Mouse (Mus musculus) embryo, embryonic 10.5 days (tissue): ENCODE measurements at regions not wholly inside any gene's neighbourhood (a gene's known extent, or its start where the extent isn't known, plus 50 kb on each side); places are given as distances from the start of the nearest gene placed in this dataset.
"Not testable (repeated sequence)": the region's sequence is repeated elsewhere in the genome, so short reads cannot be mapped to it uniquely, and the experiment has no call there.

ENCODE experiments used
- DNase-seq: peaks from one replicate; pipeline ENCODE4 v3.0.0-alpha.2; 2015; ENCODE audit warnings: low spot score

DNA sequence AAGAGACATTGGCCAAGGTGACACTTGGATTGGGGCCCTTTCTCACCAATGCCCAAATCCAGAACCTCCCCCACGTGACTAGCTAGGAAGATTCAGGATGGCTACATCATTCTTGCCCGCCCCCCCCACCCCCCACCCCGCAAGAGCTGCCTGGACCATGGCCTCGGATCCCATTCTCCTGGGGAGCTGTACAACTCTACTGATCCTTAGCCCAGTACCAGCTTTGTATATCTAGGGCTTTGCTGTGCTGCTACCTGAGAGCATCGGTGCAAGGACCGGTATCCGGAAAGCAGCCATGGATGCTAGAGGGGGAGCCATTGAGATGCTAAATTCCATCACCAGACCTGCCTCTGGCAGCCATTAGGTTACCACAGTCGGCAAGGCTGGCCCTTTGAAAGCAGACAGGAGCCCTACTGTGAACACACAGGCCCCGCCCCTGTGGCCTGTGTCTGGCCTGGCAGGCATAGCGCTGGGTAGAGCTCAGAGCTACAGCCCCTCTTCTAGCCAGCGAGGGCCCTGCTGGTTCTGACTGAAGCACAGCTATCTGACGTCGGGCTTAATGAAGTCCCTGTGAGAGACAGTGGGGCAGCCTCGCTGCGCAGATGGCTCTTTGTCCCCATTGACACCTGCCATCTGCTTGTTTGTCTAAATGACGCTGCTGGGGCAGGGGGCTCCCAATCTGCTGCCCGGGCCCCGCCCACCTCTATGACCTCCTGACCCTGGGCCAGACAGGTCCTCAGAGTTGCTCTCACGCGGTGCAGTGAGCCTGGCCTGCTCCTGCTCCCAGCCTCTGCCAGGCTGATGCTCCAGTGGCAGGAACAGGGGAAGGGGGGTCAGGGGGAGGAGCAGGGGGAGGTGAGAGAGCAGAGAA lies 128.9 kb downstream of the Dll1 start:
- DNase-seq: peak; percentile 92

DNA sequence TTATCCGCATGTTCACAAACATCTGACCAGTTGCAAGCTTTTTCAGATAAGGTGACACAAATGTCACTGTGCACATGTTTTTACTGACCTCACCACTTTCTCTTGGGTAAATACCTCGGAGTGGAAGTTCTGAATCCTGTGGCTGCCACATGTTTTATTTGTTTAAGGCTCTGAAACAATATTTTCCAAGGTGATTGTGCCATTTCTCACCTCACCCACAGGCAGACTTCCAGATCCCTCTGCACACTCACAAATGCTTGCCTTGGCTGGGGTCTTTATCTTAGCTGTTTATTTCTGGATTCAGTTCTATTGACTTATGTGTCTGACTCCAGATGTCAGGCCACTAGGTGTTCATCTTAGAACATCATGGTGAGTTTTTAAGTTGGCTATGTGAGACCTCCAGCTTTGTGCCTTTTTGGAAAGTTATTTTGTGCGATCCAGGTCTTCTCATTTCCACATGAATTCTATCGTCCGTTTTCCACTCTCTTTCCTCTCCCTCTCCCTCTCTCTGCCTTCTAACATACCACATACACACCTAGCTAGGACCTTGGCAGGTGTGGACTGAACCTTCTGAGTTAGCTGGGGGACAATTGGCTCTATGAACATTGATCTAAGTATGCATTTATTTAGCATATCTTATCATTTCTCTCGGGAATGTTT lies 133.6 kb downstream of the Dll1 start:
- no peak for DNase-seq

DNA sequence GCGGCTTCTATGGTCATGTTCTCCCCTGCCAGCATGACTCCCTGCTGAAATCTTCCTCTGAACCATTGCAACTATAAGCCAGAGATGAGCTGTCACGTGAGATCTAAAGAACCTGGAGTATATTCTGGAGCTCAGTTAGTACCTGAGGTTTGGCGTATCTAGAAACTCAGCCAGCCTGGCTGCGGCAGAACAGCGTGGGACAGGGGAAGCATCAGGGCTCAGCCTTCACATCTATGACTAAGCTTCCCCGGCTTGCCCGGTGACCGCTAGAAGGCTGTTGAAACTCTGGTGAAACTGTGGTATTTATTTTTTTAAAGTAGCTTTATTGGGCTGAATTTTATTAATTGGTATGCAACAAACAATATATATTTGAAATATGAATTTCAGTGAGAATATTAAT lies 134.3 kb downstream of the Dll1 start:
- no peak for DNase-seq

DNA sequence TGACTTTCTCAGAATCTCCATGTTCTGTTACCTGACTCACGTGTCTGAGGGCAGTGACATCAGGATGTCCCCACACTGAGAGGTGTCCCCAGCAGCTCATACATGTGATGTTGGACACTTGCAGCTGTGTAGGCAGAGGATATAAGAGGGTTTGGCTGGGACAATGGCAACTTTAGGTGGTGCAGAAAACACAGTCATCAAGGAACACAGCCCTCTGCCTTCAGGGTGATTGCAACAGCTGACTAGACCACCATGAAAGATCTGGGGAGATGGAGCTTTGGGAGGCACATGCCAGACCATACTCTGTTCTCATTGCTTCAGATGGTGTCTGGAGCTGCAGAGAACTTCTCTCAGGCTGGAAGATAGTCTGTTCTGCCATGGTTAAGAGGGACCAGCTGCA lies 135.2 kb downstream of the Dll1 start:
- DNase-seq: no peak

DNA sequence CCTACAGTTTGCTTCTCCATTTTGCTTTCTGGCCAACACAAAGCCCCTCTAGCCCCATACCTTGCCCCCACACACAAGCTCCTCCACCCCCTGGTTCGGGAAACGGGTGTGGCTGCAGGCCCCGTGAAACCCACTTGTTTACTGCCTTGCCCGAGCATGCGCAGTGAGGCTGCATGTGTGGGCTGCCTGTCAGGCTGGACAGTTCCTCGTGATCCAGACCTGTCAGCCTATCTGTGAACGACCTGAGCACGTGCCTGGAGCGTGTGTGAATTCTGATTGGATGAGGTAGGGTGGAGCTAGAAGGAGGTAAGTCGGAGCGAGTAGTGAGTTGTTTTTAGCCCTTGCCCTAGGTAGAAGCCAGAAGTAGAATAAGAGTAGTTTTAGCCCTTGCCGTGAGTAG lies 136.0 kb downstream of the Dll1 start:
- DNase-seq: not testable (repeated sequence)

DNA sequence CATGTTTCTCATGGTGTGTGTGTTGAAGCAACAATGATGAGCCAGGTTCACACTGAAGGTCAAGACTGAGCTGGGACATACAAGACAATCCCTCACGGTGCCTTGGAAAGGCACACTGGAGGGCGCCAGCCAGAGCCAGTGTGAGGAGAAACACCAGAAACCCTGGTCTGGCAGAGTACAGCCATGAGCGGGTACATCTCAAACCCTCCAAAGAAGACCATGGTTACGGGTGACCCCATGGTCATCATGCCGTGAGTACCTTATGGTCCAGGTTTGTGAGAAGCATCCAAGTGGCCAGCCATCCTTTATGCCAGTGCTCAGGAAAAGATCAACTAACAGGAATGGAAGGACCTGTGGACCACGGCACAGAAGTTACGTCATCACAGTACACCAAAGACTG lies 136.7 kb downstream of the Dll1 start:
- DNase-seq: no peak

DNA sequence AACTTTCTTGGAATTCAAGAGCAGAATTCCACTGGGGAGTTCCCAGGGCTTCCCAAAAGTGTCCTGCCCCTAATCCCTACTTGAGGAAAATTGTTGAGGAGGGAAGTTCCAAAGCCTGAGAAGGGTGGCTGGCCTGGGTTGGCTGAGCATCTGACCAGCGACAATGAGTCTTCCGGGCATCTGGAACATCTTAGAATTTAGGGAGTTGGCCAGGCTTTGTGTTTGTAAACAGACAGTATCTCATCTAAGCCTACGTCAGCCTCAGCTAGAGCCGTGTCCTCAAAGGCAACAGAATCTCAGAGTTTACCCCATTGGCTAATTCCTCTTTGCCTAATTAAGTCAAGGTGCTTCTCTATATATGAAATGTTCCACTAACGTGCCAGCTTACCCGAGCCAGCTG lies 141.6 kb downstream of the Dll1 start:
- DNase-seq: no peak

DNA sequence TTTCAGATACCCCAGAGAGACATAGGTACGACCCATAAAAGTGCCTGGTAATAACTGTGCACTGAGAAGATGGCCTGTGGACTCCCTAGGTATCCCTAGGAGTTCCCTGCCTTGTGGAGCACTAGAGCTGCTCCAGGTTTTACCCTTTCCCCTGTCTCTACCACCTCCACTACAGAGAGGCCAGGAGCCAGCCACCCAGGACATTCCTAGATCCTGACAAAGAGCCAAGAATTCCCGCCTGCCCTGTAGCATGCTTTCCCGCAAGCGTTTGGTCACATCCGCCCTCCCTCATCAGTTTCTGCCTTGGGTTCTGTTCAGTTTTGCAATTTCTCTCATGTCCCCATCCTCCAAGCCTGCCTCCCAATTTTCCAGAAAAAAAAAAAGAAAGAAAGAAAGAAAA lies 145.5 kb downstream of the Dll1 start:
- DNase-seq: no peak

DNA sequence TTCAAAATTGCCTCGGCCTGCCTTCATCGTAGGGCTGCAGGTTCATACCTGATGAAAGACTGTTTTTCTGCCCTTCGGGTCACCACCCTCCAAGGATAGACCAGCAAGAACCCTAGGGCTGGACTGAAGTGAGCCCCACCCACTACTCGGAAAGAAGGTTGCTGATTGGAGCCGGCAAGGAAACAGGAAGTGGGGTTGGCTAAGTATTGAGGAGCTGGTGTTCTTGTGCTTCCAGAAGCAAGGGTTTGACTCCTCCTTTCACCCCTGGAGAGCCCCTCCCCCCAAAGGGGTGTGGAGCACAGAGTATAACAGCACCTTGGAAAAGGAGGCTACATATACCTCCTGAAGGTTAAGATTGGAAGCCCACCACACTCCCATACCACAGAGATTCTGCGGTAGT lies 147.5 kb downstream of the Dll1 start:
- DNase-seq: no peak

DNA sequence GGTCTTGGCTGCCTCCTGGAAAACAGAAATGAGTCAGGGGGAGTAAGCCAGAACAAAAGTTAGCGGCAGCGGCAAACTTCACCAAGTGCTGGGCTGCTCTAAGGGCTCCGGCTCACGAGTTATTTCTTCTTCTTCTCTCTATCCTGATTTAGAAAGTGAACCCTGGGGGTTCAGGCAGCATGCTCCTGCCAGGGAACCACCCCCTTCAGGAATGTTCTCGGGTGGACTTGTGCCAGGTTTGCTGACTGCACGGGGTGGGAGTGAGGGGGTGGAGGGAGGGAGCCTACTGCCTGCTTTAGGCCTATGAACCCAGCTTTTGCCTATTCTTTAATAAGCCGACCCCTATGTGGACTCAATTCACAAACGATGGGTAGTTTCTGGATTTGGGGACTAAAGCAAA lies 148.6 kb downstream of the Dll1 start:
- no peak for DNase-seq

DNA sequence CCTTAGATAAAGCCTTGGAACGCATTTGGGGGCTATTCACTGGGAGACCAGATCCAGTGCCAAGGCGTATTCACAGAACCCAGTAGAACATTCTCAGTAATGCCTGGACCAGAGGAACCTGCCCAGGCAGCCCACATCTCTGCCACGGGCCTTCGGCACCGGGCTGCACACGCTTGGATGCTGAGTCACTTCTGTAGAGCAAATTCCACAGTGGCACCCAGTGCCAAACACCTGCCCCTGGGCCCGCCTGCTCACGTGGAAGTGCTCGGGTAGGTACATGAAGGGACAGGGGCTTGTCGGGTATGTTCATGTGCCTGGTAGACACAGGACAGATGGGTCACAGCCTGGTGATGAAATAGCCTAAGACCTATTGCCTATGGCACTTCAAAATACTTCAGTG lies 152.8 kb downstream of the Dll1 start:
- no peak for DNase-seq

DNA sequence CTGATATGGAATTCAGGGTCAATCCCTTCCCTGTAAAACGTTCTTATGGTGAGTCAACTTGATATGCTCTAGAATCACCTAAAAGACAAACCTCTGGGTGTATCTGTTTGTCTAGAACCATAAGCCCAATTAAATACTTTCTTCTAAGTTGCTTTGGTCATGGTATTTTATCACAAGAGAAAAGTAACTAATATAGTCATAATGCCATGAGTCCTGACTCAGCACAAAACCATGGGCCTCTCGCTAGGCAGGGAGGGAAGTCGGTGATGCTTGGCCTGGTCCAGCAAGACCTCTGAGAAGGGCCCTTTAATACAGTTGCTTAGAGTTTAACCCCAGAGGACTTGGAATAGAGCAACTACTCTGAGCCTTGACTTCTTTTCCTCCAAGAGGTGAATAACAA lies 153.7 kb downstream of the Dll1 start:
- DNase-seq: no peak

DNA sequence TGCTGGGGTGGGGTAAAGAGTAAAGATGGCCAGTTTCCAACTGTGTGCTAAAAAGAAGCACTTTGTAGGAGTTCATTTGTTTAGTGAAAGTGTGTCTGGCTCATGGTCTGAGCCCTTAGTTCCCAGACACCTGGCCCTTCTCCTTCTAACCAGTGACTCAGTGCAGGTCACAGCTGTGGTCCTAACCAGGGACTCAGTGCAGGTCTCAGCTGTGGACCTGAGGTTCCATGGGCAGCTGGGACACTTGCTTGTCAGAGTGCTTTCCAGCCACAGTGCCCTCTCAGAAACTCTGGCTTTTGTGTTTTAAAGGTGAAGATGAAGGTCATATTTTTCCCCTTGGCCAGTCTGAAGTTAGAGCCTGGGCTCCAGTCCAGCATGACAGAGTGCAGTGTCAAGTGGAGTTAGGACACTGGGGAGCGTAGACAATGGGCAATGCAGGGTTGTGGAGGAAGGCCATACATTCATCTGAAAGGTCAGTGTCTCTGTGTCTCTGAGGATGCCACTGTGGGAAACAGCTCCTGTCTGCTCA lies 162.5 kb downstream of the Dll1 start:
- DNase-seq: no peak

DNA sequence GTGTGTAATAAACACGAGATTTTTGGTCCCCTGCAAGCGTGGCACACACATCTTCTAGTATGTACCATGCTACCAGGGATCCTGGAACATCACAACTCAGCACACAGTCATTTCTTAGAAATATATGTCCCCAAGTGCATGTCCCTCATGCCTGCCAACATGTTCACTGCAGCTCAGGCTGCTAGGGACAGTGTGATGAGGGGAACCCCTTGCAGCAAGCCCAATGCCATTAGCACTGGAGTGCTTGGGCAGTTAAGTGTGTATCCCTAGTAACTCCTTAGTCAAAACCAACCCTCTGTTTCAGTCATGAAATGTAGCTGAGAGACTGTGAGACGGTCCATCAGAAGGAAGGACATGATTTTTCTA lies 167.5 kb upstream of the Gm3448 start:
- DNase-seq: no peak

DNA sequence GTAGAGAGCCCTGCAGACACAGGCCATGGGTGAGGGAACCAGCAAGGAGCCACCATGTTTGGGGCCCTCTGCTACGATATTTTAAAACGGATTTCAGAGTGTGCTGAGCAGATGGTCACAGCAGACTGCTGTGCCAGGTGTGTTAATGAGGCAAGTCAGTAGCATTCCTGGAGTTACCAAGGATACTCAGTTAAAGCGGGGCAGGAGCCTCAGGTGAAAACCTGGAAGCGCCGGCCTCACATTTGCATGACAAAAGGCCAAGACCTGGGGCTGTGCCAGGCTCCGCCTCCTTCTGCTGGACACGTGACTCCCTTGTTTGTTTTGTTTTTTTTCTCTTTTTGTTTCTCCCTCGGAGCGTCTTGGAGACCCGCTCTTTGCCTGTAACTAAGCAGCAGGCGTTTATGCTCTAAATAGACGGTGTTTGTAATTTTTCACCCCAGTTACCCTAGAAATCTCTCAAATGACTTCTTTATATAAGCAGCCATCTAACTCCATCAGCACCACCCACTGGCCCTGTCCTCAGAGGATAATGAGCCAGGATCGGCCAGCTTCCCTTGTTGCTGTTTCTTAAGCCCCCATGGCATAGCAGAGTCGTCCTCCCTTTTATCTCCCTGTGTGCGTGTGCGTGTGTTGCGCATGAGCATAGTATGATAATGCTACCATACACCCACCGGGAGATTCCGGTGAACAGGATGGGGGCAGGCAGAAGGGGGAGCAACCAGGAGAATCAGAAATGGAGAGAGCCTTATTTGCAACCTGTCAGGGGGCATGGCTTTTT lies 166.9 kb upstream of the Gm3448 start:
- DNase-seq: peak; percentile 81

DNA sequence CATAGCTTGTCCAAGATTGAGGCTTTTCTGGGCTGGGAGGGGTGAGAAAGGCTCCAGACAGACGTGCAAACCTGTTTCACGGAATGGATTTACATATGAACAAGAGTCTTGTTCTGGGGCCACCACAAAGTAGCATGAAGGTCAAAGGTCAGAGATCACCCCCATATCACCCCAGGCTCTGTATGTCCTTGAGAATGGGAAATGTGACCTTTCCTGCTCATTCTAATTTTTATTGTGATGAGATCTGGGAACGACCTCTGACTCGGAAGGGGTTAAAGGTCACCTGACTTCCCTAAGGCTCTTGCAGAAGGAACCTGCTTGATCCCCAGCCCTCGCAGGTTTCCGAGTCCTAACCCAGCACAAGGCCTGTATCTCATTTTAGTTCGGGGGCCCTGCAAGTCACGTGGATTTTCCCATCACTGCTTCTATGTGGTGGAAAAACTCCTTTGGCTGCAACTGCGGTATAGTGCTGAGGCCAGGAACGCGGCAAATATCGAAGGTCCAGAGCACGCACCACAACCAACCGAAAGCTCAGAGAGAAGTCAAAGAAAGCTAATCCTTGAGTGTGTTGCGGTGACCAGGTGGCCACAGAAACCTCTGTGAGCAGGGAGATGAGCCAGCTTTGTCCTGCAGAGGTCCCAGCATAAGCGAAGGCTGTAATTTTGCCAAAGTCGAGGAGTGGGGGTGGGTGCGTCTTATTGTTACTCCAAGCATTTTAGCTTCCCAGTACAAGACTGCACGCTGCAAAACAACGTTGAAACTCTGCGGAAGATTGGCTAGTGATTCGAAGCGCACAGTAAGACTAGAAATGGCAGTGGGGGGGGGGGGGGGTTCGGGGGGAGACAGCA lies 166.1 kb upstream of the Gm3448 start:
- DNase-seq: peak; percentile 63

DNA sequence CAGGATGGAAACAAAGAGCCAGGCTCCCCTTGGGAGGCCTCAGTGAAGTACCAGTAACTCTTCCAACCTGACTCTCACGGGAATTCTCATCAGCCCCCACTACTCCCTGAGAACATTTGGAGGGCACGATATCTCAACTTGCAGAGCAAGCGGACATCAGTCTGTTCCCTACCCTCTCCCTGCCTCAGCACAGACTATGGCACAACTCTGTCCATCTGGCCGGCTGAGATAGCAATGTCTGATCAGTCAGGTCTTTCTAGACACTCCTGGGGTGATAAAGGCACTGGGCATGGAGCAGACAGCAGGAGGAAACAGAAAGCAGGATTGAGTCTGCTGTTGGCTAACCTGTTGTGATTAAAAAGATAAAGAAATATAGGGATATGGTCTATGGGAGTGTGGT lies 164.5 kb upstream of the Gm3448 start:
- DNase-seq: no peak

DNA sequence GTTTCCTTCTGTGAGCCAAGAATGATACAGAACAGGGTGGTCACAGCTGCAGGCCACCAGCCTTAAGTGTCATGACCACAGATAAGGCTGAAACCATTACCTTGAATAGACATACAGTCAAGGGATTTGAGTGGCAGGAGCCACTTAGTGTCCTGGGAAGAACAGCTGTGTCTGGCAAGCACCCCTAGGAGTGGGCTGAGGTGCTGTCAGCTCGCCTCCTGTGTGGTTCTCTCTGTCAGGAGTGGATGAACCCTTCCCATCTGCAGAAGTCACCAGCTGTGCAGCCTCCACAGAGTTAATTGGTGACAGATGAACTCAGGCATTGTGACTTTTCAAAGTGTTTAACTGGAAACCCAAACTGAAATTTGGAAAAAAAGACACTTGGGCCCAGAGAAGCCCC lies 163.2 kb upstream of the Gm3448 start:
- no peak for DNase-seq

DNA sequence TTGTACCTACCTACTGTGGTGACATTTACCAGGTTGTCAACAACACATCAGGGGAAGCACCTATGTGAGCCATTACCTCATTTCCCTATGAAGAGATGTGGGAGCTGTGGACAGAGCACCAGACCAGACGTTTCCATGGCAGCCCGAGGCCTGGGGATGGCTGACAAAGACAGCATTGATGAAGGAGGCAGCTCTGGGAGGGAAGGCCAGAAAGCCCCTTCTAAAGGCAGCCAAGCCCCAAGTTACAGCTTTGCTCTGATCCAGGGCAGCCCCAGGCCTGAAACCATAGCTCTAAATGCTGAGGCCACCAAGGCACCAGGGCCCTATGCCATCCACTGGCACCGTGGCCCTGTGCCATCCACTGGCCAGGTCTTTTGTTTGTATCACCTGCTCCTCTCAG lies 157.9 kb upstream of the Gm3448 start:
- DNase-seq: no peak

DNA sequence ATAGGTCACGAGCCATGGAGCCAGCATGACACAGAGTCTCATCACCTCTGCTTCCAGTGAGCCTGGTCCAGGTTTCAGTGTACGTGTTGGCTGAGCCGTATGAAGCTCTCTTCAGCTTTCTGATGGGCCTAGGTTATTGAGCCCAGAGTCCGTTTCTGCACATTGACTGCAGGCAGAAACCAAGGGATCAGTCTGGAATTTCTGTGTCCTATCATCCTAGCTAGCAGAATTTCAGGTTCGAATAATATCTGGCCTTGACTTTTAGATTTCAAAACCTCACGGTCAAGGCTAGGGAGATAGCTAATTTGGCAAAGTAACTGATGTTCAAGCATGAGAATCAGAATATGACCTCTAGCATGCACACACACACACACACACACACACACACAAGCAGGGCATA lies 156.0 kb upstream of the Gm3448 start:
- no peak for DNase-seq

DNA sequence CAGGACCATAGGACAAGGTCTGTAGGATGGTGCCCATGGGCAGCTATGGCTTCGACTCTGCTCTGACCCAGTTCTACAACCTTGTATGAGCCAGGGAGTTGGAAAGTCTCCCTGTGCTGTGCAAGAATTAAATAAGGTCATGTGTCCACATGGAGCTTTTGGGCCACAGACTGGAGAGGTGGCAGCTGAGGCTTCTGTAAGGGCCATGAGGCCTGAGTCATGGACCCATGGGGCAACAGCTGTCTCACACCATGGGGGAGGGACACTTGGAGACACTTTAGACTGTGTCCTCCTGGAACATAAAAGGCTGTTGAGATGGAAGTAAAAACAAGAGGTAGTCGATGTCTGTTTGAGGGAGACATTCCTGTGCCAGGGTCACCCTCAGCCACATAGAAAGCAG lies 154.5 kb upstream of the Gm3448 start:
- DNase-seq: no peak

DNA sequence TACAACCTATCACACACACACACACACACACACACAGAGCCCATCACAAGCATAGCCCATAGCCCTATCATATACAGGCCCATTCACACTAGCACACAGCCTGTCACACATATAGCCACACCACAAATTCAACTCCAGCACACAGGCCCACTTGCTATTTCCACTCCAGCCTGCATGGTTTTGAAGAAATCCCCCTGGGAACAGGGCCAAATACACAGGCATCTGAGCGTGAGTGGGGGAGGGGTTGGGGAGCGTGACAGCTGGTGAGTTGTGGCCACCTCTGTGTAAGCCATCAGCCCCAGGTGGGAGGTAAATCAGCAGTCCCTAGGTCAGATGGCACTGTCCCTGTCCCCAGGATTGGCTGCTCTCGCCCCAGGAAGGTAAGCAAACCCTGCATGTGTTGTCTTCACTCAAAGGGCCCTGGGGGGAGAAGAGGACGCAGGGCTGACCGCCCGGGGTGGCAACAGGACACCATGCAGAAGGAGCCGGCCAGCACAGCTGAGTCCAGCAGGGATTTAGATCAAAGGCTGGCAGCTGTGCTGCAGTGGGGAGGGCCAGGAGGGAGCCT lies 153.6 kb upstream of the Gm3448 start:
- DNase-seq: peak; percentile 73
